Comparison of ENCODE assay signal across 18 mouse cellular contexts in the genomic region with DNA sequence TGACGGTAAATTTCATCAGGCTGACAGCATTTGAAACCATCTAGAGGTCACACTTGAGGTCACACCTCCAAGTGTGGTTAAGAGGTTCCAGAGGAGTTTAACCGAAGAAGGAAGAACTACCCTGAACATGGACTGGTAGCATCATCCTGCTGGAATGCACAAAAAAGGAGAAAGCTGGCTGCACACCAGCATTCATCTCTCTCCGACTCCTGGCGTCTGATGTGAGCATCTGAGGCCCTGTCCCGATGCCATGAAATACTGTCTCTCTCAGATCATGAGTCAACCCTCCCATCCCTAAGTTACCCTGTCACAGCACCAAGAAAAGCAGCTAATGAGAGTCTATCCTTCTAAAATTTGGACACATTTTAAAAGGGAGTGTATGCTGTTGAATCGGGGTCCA. TPM values are rescaled to one million over a fixed set of nuclear protein-coding genes. Genes with fewer than 3 reads are reported as not detected.
DNase-seq lines count a peak whose midpoint lies in the region; ATAC-seq and TF ChIP-seq lines count a peak whose summit lies in the region.
"Had no signal": no experiment of that assay in that cellular context is flagged by ENCODE, and none has a peak within 500 bp of the region (broad histone marks: within the 10 kb centered on the region; RNA-seq: fewer than 3 reads in every experiment).

No protein-coding gene starts in this region.

- WGBS in forebrain, embryonic 13.5 days: 79% methylated on average over 6 of the region's 6 CpGs
- WGBS in forebrain, embryonic 10.5 days: 84% methylated on average over 6 of the region's 6 CpGs

- H3K4me2 ChIP-seq in forebrain, embryonic 13.5 days: no peak overlapping the region
- H3K4me2 ChIP-seq: midbrain, embryonic 12.5 days had no signal

- ATAC-seq in forebrain, embryonic 13.5 days: no peak

- no peak for TF ChIP-seq POLR2A in brain, embryonic 14.5 days (IDR thresholded peaks at IDR 0.05; ENCODE audit: borderline replicate concordance, extremely low read depth, insufficient read depth, insufficient read length, poor library complexity, severe bottlenecking)

- DNase-seq in forebrain, embryonic 10.5 days (ENCODE audit: extremely low spot score, low spot score): no peak
- DNase-seq in layer of hippocampus, adult 2 months (ENCODE audit: low spot score in 2 of 2): no peak
- no peak for DNase-seq in layer of hippocampus, adult 8-10 months (ENCODE audit: low spot score in 2 of 2)
- peak; percentile 73 for DNase-seq in 3134 (ENCODE audit: extremely low read depth, insufficient read length, low spot score)
- DNase-seq in brain, embryonic 14.5 days (ENCODE audit: low read depth): peak; percentile 73
- DNase-seq in right cerebral cortex, postnatal 25 days: no peak
- no peak for DNase-seq in kidney, adult 11 months
- DNase-seq: adrenal gland, postnatal 25 days; B cell, adult 2 months; cerebellum, postnatal 25 days; heart, adult 18-20 months; heart, postnatal 4 days; kidney, adult 8-10 months had no signal

- peak overlapping the region; percentile 4; the same call in 1 of the 2 replicates for H3K27ac ChIP-seq in forebrain, embryonic 13.5 days
- H3K27ac ChIP-seq in forebrain, embryonic 10.5 days: no peak overlapping the region
- H3K27ac ChIP-seq in layer of hippocampus, adult 2 months: no peak overlapping the region
- H3K27ac ChIP-seq: liver, embryonic 14.5 days; midbrain, embryonic 12.5 days; stomach, postnatal 0 days had no signal

- peaks cover 21% of the 10 kb centered on the region for H3K4me1 ChIP-seq in forebrain, embryonic 13.5 days
- H3K4me1 ChIP-seq in forebrain, embryonic 10.5 days: peaks cover 33% of the 10 kb centered on the region

- H3K36me3 ChIP-seq in forebrain, embryonic 13.5 days (ENCODE audit: poor library complexity, severe bottlenecking): no peaks in the 10 kb centered on the region
- no peaks in the 10 kb centered on the region for H3K36me3 ChIP-seq in forebrain, embryonic 10.5 days (replicated peaks)
- H3K36me3 ChIP-seq: limb, embryonic 12.5 days; midbrain, embryonic 12.5 days had no signal

- H3K27me3 ChIP-seq in forebrain, embryonic 13.5 days: no peaks in the 10 kb centered on the region
- H3K27me3 ChIP-seq in forebrain, embryonic 10.5 days (ENCODE audit: poor library complexity, severe bottlenecking): peaks cover 19% of the 10 kb centered on the region
- H3K27me3 ChIP-seq: limb, embryonic 12.5 days had no signal

- no peak overlapping the region for H3K4me3 ChIP-seq in forebrain, embryonic 13.5 days
- no peak overlapping the region for H3K4me3 ChIP-seq in forebrain, embryonic 10.5 days
- H3K4me3 ChIP-seq in layer of hippocampus, adult 2 months: no peak overlapping the region
- H3K4me3 ChIP-seq: limb, embryonic 12.5 days; midbrain, embryonic 12.5 days had no signal

- no peak overlapping the region for H3K9ac ChIP-seq in forebrain, embryonic 13.5 days
- H3K9ac ChIP-seq: limb, embryonic 12.5 days; liver, embryonic 14.5 days; midbrain, embryonic 12.5 days had no signal

- peak; percentile 20 for TF ChIP-seq CTCF in layer of hippocampus, adult 2 months (conservative IDR thresholded peaks at IDR 0.05)
- no peak for TF ChIP-seq CTCF in brain, embryonic 14.5 days (IDR thresholded peaks at IDR 0.05; ENCODE audit: borderline replicate concordance, extremely low read depth, insufficient read depth, insufficient read length)

- no peaks in the 10 kb centered on the region for H3K9me3 ChIP-seq in forebrain, embryonic 13.5 days (replicated peaks)
- H3K9me3 ChIP-seq in forebrain, embryonic 10.5 days: no peaks in the 10 kb centered on the region
- H3K9me3 ChIP-seq: limb, embryonic 12.5 days; midbrain, embryonic 12.5 days had no signal

RNA-seq across cellular contexts. Expression of a gene that starts 17.6 kb away (rescaled TPM):
- 26.2 and 31.6 TPM in 2 replicates for polyA plus RNA-seq in forebrain, embryonic 13.5 days (2015; fragmentation: Nextera tagmentation; extraction: Ambion mirVana)
- 7.1 and 7.3 TPM in 2 replicates for polyA plus RNA-seq in forebrain, embryonic 10.5 days (2016; fragmentation: Nextera tagmentation; extraction: Ambion mirVana)
- total RNA-seq in layer of hippocampus, adult 2 months (2021): 10 to 100 TPM; 11.1 to 15.6 TPM
- total RNA-seq in layer of hippocampus, adult 8-10 months (2022): 10 to 100 TPM; 15.1 to 17.9 (median 17.0) TPM
- 23.6 and 31.4 TPM in 2 replicates for polyA plus RNA-seq in brain, embryonic 14.5 days (2012; rRNA removed)

Comparison
In these comparisons a context has a peak if more than half of its experiments do, and no peak if none do; other contexts are left out.
1. DNase-seq: peak in 3134 (single experiment) and brain, embryonic 14.5 days (single experiment); none in forebrain, embryonic 10.5 days (single experiment), layer of hippocampus, adult 2 months (0 of 2), layer of hippocampus, adult 8-10 months (0 of 2), right cerebral cortex, postnatal 25 days (single experiment) and kidney, adult 11 months (single experiment).